Mouse (Mus musculus) adipocyte (in vitro differentiated cells): ENCODE measurements around the gene Ifnl2.

Experiments
- DNase-seq: peaks from one replicate; pipeline ENCODE4 v3.0.0-alpha.2; 2016; ENCODE audit warnings: low spot score

The Ifnl2 gene

GRCm38 (mm10) chr7:28490903-28491302 lies 19.4 kb downstream of the Ifnl2 start:
- no peak for DNase-seq

GRCm38 (mm10) chr7:28490410-28490809 lies 19.8 kb downstream of the Ifnl2 start:
- no peak for DNase-seq

GRCm38 (mm10) chr7:28488030-28488491 lies 22.2 kb downstream of the Ifnl2 start:
- DNase-seq: no peak

DNA sequence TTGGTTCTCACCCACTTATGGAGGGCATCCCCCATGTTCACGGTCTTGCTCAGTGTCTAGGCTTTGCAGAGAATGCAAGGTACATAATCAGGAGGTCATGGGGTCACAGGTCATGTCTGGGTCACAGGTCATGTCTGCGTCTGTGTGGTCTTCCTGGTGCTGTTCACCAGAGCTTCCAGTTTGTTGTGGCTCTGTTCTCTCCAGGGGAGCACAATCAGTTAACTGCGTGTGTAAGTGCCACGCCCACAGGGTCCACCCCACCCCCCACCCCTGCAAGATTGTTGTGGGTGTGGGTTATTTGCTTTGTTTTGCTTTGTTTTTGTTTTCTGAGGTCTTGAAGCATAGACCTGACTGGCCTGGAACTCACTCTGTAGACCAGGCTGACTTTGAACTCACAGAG lies 26.1 kb downstream of the Ifnl2 start:
- no peak for DNase-seq

- DNase-seq: no peak
Observed at GRCm38 (mm10) chr7:28482854-28483253, 27.4 kb downstream of the Ifnl2 start.

DNA sequence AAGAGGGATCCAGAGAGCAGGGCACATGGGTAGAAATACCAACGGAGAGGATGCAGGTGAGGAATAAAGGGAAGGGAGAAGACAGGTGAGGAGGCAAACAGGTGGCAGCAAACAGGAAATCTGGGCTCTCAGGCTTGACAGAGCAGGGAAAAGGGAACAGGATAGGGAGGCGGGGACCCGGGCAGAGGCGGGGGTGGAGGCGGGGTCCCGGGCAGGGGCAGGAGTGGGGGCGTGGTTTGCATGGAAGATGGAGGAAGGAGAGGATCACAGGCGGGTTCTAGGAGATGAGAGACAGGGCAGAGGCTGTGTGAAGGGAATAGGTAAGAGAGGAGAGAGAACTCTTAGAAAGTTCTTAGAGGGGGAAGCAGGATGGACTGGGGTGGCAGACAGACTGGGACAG lies 31.4 kb downstream of the Ifnl2 start:
- no peak for DNase-seq

DNA sequence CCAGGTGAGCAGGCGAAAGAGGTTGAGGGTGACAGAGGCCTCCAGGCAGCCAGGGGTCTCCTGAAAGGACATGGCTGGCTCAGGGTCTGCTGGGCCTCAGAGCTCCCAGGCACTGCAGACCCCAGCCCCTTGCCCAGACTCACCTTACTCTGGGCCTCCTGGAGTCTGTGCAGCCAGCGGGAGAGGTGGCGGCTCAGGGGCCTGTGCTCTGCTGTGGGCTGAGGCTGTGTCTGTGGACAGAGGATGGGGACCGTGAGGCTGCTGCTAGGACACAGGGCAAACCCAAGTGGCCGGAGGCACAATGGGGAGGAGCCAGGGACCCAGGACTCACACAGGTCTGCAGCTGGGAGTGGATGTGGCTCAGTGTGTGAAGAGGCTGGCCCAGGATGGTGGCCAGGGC lies 32.9 kb downstream of the Ifnl2 start:
- DNase-seq: no peak

- DNase-seq: no peak
Observed at GRCm38 (mm10) chr7:28476191-28476590, 34.1 kb downstream of the Ifnl2 start.

- DNase-seq: no peak
Observed at GRCm38 (mm10) chr7:28467213-28467751, 43.0 kb downstream of the Ifnl2 start.

DNA sequence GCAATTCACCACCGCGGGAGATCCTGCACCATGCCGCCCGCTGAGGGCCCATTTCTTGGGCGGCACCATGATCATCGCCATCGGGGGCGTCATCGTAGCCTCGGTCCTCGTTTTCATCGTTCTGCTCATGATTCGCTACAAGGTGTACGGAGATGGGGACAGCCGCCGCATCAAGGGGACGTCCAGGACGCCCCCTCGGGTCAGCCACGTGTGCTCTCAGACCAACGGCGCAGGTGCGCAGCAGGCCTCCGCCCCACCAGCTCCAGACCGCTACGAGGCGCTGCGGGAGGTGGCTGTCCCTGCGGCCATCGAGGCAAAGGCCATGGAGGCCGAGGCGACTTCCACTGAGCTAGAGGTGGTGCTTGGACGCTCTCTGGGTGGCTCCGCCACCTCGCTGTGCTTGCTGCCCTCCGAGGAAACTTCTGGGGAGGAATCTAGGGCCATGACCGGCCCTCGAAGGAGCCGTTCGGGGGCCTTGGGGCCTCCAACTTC lies 43.5 kb downstream of the Ifnl2 start:
- DNase-seq: no peak

DNA sequence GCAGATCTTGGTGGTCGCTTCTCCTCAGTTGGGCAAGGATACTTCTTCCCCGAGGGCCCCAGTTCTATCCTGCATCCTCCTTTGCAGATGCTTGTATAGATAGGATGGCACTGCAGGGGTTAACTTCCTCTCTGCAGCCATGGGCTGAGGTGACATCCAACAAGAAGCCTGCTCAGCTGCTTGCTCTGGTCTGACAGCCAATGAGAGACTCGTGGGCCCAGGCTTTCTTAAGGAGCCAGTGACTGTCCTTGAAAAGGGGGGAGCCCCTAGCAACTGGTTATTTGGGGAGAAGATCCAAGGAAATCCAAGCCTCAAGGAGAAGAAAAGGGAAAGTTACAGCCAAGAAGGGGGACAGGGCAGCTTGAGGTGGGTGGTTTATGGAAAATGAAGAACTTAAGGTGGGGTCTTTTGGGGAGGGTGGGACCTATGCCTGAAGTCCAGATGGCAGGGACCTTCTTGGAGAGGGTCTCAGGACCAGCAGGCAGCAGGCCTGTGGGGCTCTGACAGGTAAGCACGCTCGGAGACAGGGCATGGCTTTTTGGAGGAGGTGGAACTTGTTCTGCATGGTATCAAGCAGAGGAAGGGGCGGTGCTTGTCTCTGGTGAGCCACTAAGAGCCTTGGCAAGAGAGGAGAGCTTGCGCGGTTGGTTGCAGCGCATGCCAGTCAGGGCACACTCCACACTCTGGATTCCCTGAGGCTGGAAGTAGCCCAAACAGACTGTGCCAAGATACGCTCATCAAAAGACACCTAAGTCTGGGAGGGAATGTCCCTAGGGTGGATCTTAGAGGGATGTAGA lies 45.6 kb downstream of the Ifnl2 start:
- no peak for DNase-seq

GRCm38 (mm10) chr7:28462769-28463168 lies 47.5 kb downstream of the Ifnl2 start:
- no peak for DNase-seq

DNA sequence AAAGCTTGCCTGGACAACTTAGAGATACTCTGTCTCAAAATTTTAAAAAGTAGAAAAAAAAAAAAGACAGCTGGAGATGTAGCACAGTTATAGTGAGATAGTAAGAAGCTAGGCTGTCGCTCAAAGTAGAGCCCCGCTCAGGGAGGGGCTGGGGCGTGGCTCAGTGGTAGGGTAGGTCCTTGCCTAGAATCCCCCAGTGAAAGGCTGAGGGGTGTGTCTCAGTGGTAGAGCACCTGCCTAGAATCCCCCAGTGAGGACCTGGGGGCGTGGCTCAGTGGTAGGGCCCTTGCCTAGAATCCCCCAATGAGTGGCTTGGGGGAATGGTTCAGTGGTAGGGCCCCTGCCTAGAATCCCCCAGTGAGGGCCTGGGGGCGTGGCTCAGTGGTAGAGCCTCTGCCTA lies 49.9 kb downstream of the Ifnl2 start:
- no peak for DNase-seq
